Mouse (Mus musculus) forebrain, embryonic 11.5 days (tissue): ENCODE measurements at regions not wholly inside any gene's neighbourhood (a gene's known extent, or its start where the extent isn't known, plus 50 kb on each side); places are given as distances from the start of the nearest gene placed in this dataset.

Experiments used
- ATAC-seq: fragments of 200-750 bp; cut with Nextera tagmentation; replicated peaks from 2 replicates; pipeline ENCODE4 v1.8.0; 2017; ENCODE audit warnings: moderate TSS enrichment; ENCODE audit not compliant: low FRiP score
- DNase-seq: peaks from one replicate; pipeline ENCODE4 v3.0.0-alpha.2; 2017; ENCODE audit warnings: low spot score
- H3K27ac ChIP-seq: fragments of 300-500 bp; sonication (generic); 2 replicates; pipeline ENCODE4 v1.5.1; 2014; ENCODE audit warnings: low read depth, low read length
- H3K27me3 ChIP-seq: fragments of 300-500 bp; sonication (generic); 2 replicates; pipeline ENCODE4 v1.6.1; 2014; ENCODE audit warnings: mild to moderate bottlenecking, low read length, mixed read lengths; ENCODE audit not compliant: control insufficient read depth, insufficient read depth
- H3K36me3 ChIP-seq: fragments of 300-500 bp; sonication (generic); 2 replicates; pipeline ENCODE4 v1.6.1; 2014; ENCODE audit warnings: mild to moderate bottlenecking, low read length, moderate library complexity, mixed read lengths; ENCODE audit not compliant: control insufficient read depth, insufficient read depth
- H3K4me1 ChIP-seq: fragments of 300-500 bp; sonication (generic); replicated peaks from 2 replicates; pipeline ENCODE4 v1.6.1; 2014; ENCODE audit warnings: low read length, mixed read lengths; ENCODE audit not compliant: control insufficient read depth, insufficient read depth
- H3K4me2 ChIP-seq: fragments of 300-500 bp; sonication (generic); 2 replicates; pipeline ENCODE4 v1.6.1; 2014; ENCODE audit warnings: low read depth, mild to moderate bottlenecking, low read length, moderate library complexity, mixed read lengths; ENCODE audit not compliant: severe bottlenecking
- H3K4me3 ChIP-seq: fragments of 300-500 bp; sonication (generic); 2 replicates; pipeline ENCODE4 v1.5.1; 2014; ENCODE audit warnings: low read depth, low read length
- H3K9ac ChIP-seq: fragments of 300-500 bp; sonication (generic); 2 replicates; pipeline ENCODE4 v1.6.1; 2014; ENCODE audit warnings: low read length
- H3K9me3 ChIP-seq: fragments of 300-500 bp; sonication (generic); 2 replicates; pipeline ENCODE4 v1.6.1; 2016; ENCODE audit warnings: low read length, mixed read lengths; ENCODE audit not compliant: control insufficient read depth
- WGBS: fragments of 180-500 bp; shearing (Covaris S2); extraction: QIAGEN DNeasy Blood & Tissue Kit; methylation state at CpG from one replicate; pipeline ENCODE4 v1.1.7; 2014; 5-methylcytosine and 5-hydroxymethylcytosine counted together

DNA sequence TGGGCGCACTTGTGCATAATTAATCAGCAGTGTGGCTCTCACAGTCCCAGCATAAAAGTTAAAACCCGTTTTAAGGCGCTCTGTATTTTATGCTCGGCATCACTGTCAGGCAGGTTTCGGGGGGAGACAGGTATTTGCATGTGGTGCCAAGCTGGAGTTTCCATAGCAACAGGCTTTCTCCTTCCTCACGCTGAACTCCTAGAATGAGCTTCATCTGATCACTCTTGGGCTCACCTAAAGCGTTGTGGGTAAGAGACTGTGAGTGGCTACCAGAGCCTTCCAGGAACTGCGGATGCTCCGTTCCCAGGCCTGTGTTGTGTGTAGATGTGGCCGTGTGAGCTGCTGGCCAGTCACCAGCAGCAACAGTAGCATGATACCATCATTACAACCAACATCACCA lies 161.5 kb downstream of the Ajap1 start:
- ATAC-seq (no peak), DNase-seq (no peak)
- H3K27me3 ChIP-seq: no peaks in the 10 kb centered on the region
- 82% methylated on average over 10 of the region's 10 CpGs for WGBS
- H3K4me3 ChIP-seq: no peak overlapping the region
- H3K36me3 ChIP-seq: no peaks in the 10 kb centered on the region
- H3K4me1 ChIP-seq: no peaks in the 10 kb centered on the region
- H3K9ac ChIP-seq: no peak overlapping the region
- H3K4me2 ChIP-seq: no peak overlapping the region
- no peak overlapping the region for H3K27ac ChIP-seq
- H3K9me3 ChIP-seq: no peaks in the 10 kb centered on the region

DNA sequence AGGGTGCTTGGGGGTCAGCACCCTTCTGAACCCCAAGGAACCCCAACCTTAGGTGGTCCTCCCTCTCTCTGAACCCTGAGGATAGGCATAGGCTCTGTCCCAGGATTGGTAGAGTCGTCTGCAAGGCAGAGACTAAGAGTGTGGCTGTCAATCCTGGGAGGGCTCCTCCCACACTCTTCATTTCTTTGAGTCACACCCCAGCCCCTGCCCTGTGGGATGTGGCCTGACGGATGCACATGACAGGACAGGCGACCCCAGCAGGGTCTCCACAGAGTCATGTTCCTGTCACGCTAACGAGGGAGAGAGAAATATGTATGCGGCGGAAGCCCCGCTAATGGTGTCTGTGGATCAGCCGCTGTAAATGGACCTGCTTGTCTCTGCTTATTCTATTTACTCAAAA lies 162.0 kb downstream of the Ajap1 start:
- H3K27me3 ChIP-seq: no peaks in the 10 kb centered on the region
- no peaks in the 10 kb centered on the region for H3K36me3 ChIP-seq
- no peak overlapping the region for H3K4me2 ChIP-seq
- H3K4me3 ChIP-seq: no peak overlapping the region
- no peak overlapping the region for H3K27ac ChIP-seq
- ATAC-seq: no peak
- no peak overlapping the region for H3K9ac ChIP-seq
- no peak for DNase-seq
- 74% methylated on average over 9 of the region's 9 CpGs for WGBS
- H3K9me3 ChIP-seq: no peaks in the 10 kb centered on the region
- no peaks in the 10 kb centered on the region for H3K4me1 ChIP-seq

DNA sequence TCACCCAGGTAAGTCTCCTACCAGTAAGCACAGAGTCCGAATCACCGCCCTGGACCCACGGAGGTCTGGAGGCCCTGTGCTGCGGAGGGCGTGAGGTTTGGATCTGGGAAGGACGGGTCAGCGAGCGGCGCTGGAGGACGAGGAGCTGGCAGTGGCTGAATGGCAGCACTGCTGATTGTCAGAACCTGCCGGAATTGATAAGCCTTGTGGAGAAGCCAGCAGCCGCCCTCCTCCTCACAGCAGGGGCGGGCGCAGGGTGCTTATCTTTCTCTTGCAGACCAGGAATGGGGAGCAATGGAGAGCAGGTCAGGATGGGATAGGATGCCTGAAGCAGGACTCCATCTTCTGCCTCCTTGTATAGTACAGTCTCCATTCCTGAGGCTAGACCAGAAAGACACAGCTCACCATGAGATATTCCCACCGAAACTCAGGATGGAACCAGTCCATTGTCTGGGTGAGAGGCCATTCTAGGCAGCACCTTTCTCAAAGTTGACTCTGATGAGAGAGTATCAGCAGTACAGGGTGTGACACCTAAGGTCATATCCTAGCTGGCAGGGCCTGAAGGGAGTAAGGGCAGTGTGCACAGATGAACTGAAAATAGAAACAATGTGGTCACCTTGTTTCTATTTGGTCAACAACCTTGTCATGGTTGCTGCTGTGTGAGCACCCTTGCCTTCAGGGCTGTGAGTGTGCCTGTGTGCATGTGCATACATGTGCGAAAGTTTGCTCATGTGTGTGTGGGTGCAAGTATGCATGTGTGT lies 165.5 kb downstream of the Ajap1 start:
- no peak overlapping the region for H3K9ac ChIP-seq
- DNase-seq (peak; percentile 55), ATAC-seq (0 out of 2 replicates have a peak, but pooled peaks have one; percentile 42)
- H3K4me3 ChIP-seq: no peak overlapping the region
- no peaks in the 10 kb centered on the region for H3K36me3 ChIP-seq
- no peaks in the 10 kb centered on the region for H3K9me3 ChIP-seq
- no peaks in the 10 kb centered on the region for H3K4me1 ChIP-seq
- H3K4me2 ChIP-seq: no peak overlapping the region
- H3K27ac ChIP-seq: no peak overlapping the region
- H3K27me3 ChIP-seq: no peaks in the 10 kb centered on the region
- WGBS: 80% methylated on average over 16 of the region's 16 CpGs

DNA sequence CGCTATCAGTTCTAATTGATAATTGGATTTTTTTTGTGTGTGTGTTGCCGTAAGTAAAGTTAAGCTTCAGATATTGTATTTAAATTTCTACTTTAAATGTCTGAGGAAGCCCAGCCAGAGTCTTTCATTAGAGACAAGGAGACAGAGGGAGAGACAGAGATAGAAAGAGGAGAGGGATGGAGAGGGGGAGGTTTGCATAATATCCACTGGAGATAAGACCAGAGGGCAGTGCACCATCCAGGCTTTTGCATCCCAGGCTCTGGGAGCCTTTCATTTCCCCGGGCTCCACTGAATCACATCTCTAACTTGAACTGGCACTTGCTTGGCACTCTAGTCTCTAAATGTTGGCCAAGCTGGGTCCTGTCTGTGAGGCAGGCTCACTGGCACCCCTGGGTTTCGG lies 166.1 kb downstream of the Ajap1 start:
- H3K4me2 ChIP-seq: no peak overlapping the region
- ATAC-seq: no peak
- H3K4me1 ChIP-seq: no peaks in the 10 kb centered on the region
- 85% methylated on average over 4 of the region's 4 CpGs for WGBS
- H3K36me3 ChIP-seq: no peaks in the 10 kb centered on the region
- H3K27me3 ChIP-seq: no peaks in the 10 kb centered on the region
- DNase-seq: no peak
- no peak overlapping the region for H3K9ac ChIP-seq
- H3K27ac ChIP-seq: no peak overlapping the region
- no peaks in the 10 kb centered on the region for H3K9me3 ChIP-seq
- no peak overlapping the region for H3K4me3 ChIP-seq

DNA sequence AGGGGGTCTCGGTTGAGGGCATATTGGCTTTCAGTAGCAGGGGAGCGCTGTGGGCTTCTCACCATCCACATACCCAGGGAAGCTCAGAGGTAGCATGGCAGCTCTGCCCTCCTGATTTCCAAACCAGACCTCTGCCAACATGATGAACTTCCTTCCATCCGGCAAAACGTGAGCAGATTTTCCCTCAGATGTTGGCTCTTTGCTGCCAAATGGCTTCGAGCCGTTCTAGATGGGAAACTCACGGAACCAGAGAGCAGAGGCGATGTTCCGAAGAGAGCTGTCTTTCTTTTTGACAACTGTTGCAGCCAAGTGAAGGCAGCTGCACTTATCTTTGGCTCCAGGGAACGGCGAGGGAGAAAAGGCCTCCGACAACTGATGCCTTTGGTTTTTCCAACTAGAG lies 168.7 kb downstream of the Ajap1 start:
- no peaks in the 10 kb centered on the region for H3K36me3 ChIP-seq
- no peak overlapping the region for H3K27ac ChIP-seq
- H3K4me1 ChIP-seq: no peaks in the 10 kb centered on the region
- H3K4me3 ChIP-seq: no peak overlapping the region
- 96% methylated on average over 12 of the region's 12 CpGs for WGBS
- no peak overlapping the region for H3K9ac ChIP-seq
- no peak for ATAC-seq
- no peaks in the 10 kb centered on the region for H3K9me3 ChIP-seq
- no peak overlapping the region for H3K4me2 ChIP-seq
- DNase-seq: no peak
- H3K27me3 ChIP-seq: no peaks in the 10 kb centered on the region

DNA sequence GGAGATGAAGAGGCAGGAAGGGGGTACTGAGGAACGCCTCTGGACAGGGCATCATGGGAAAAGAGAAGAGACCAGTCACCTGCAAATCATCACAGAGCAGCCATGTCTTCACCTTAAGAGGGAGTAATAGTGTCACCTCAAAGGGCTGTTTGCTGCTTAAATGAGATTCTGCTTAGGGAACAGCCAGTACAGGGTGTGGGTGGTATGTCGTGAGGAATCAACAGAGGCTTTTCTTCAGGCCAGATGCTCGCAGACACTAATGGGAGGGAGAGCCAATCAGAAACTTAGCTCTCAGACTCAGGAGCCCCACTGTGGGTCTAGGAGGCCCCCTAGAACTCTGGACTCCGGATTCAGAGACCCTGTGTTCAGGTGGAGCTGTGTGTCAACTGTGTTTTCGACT lies 171.0 kb downstream of the Ajap1 start:
- no peak for DNase-seq
- Histone ChIP-seq H3K27ac (no peak overlapping the region), H3K4me1 (no peaks in the 10 kb centered on the region), H3K27me3 (no peaks in the 10 kb centered on the region), H3K9me3 (no peaks in the 10 kb centered on the region), H3K4me3 (no peak overlapping the region), H3K4me2 (no peak overlapping the region), H3K9ac (no peak overlapping the region), H3K36me3 (no peaks in the 10 kb centered on the region)
- 65% methylated on average over 5 of the region's 5 CpGs for WGBS
- no peak for ATAC-seq

DNA sequence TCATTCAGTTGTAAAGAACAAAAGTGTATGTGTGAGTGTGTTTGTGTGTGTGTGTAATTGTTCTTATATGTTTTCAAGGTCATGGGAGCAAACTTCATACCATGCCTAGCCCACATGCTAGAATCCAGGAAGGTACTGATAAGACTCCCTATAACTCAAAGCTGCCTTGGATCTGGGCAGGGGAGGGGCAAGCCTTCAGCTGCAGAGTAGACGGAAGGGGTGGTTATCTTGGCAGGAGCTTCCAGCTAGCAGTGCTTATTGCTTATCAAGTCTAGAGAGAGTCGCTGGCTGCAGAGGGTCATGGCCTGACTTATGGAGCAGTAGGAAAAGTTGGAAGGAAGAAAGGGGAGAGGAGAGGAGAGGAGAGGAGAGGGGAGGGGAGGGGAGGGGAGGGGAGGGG lies 172.0 kb downstream of the Ajap1 start:
- H3K9me3 ChIP-seq: no peaks in the 10 kb centered on the region
- ATAC-seq (no peak), DNase-seq (no peak)
- H3K27ac ChIP-seq: no peak overlapping the region
- H3K36me3 ChIP-seq: no peaks in the 10 kb centered on the region
- H3K4me2 ChIP-seq: no peak overlapping the region
- no peak overlapping the region for H3K9ac ChIP-seq
- 76% methylated on average over 2 of the region's 2 CpGs for WGBS
- no peaks in the 10 kb centered on the region for H3K27me3 ChIP-seq
- H3K4me3 ChIP-seq: no peak overlapping the region
- no peaks in the 10 kb centered on the region for H3K4me1 ChIP-seq

DNA sequence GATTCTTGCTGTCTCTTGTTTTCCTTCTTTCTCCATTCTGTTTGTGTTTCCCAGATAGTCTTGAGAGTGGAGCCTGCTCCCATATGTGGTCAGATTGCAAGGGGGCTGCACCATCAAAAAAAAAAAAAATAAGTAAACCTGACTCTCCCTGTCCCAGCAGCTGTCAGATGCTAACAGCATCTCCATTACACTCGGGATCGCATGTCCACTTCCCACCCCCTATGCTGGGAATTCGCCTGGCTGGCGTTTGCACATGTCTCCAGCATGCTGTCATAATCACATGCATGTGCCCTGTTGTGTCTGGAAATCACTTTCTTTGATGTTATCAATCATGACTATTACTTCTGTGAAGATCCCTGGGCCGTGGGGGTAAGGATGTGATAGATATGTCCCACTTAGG lies 179.1 kb downstream of the Ajap1 start:
- no peak overlapping the region for H3K9ac ChIP-seq
- H3K4me3 ChIP-seq: no peak overlapping the region
- no peak for ATAC-seq
- H3K36me3 ChIP-seq: no peaks in the 10 kb centered on the region
- no peaks in the 10 kb centered on the region for H3K4me1 ChIP-seq
- no peak overlapping the region for H3K27ac ChIP-seq
- no peaks in the 10 kb centered on the region for H3K27me3 ChIP-seq
- 84% methylated on average over 5 of the region's 5 CpGs for WGBS
- no peak overlapping the region for H3K4me2 ChIP-seq
- DNase-seq: no peak
- no peaks in the 10 kb centered on the region for H3K9me3 ChIP-seq

DNA sequence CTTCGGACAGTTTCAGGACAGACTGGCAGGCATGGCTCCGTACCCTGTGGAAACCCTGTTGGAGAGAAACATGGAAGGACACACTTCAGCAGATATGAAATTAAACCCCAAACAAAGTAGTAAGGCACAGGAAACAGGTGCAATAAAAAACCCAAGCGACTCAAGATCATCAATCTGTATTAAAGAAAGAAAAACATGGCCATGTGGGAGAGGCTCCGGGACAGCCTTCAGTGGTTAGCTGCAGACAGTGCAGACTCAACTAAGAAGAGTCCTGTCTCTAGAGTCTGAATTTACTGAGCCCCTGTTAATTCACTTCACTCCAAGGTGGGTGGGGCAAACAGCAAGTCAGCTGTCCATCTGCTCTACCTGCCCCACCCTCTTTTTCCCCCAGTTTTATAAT lies 179.8 kb downstream of the Ajap1 start:
- no peak for DNase-seq
- H3K9ac ChIP-seq: no peak overlapping the region
- no peak overlapping the region for H3K27ac ChIP-seq
- no peak overlapping the region for H3K4me3 ChIP-seq
- no peak overlapping the region for H3K4me2 ChIP-seq
- no peaks in the 10 kb centered on the region for H3K9me3 ChIP-seq
- H3K36me3 ChIP-seq: no peaks in the 10 kb centered on the region
- ATAC-seq: no peak
- 93% methylated on average over 4 of the region's 4 CpGs for WGBS
- H3K4me1 ChIP-seq: no peaks in the 10 kb centered on the region
- H3K27me3 ChIP-seq: no peaks in the 10 kb centered on the region
